Mouse (Mus musculus) common myeloid progenitor, adult 5-6 weeks (primary cell): ENCODE measurements at regions not wholly inside any gene's neighbourhood (a gene's known extent, or its start where the extent isn't known, plus 50 kb on each side); places are given as distances from the start of the nearest gene placed in this dataset.
"Not testable (repeated sequence)": the region's sequence is repeated elsewhere in the genome, so short reads cannot be mapped to it uniquely, and the experiment has no call there.

Experiments
- ATAC-seq: replicated peaks from 2 replicates; pipeline ENCODE4 v1.8.0; 2016; ENCODE audit warnings: low read depth, mild to moderate bottlenecking, moderate TSS enrichment, inconsistent platforms; ENCODE audit not compliant: poor library complexity, severe bottlenecking

- no peak for ATAC-seq
Measured at GRCm38 (mm10) chr11:114495520-114495921, 172.8 kb upstream of the Rpl38 start.

- ATAC-seq, result no peak
Measured at GRCm38 (mm10) chr11:114486455-114486854, 181.9 kb upstream of the Rpl38 start.

DNA sequence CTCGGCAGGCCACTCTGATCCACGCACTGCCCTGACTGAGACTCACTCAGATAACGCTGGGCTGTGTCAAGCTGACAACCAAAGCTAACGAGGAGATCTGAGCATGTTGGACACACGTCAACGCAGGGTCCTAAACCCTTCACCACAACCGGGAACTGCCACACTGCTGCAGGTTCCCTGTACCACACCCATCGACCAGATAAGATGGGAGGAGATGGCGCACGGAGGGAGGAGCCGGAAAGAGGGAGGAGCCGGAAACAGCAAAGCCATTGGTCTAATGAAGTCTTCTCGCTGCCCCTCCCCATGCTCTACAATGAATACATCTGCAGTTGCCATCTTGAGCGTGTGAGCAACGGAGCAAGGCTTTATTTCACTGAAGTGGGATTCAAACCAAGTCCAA is 182.9 kb upstream of the Rpl38 start:
- peak; percentile 59 for ATAC-seq

DNA sequence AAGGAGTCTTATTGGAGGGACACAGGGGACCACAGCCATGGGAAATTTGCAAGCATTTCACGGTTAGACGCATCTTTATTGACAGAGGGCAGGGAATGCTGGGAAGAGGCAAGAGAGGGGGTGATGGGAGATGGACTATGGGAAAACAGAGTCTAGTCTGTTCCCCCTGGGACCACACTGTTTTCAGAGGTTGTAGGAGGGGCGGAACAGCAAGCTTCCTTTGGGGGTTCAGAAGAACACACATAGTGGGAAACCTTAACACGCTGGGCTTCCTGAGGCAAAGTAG is 183.7 kb upstream of the Rpl38 start:
- no peak for ATAC-seq

DNA sequence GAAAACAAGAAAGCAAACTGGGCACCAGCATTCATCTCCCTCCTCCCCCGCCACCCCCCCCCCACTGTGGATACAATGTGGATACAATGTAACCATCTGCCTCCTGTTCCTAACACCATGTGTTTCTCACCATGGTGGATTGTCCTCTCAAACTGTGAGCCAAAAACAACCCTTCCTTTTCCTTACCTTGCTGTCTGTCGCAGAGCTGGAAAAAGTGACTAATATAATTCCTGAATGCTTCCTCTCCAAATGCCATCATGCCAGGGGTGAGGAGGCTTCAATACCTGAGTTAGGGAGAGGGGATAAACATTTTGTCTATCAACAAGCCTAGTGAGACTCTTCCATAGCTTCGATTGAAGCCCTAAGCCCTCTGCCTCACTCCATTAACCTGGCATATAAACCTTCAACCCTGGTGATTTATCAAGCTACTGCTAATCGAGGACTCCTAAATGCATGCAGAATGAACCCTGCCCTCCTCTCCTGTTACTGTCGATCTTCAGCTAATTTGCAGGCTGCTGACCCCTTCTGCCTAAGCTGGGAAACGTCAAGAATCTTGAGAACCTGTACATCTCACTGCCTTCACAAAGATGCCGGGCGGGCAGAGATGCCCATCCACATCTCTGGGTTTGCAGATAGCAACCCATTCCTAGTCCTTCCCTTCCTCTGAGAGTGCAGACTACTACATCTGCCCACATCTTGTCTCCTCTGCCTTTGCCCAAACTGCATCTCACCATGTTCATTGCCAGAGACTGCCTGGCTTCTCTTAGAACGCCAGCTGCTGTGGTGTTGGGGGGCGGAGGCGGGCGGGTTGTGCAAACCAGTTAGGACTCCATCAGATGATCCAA is 184.3 kb upstream of the Rpl38 start:
- no peak for ATAC-seq

DNA sequence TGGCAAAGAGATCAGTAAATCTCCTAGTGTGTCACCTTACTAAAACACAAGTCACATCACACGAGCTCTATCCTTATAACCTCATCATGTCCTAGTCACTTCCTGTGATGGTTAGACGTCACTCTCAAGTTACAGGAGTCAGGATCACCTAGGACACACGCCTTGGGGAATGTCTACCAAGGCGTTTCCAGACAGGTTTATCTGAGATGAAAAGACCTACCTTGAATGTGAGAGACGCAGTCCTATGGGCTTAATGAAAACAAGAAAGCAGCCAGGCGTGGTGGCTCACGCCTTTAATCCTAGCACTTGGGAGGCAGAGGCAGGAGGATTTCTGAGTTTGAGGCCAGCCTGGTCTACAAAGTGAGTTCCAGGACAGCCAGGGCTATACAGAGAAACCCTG is 185.0 kb upstream of the Rpl38 start:
- not testable (repeated sequence) for ATAC-seq

DNA sequence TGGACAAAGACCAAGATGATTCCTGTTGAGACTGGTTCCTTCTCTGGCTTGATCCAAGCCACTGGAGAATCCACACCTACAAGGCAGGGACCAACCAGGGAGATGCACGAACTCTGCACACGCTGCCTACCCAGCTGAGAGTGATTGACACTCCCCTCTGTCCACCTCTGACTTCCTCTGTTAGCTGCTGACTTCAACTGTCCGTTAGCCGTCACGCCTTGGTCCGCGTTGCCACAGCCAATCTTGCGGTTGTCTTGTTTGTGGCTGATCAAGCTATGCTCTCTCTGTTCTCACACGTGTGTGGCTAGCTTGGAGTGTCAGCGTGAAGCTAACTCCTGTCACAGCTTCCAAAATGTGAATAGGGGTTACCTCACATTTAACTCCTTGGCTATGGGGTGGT is 186.3 kb upstream of the Rpl38 start:
- no peak for ATAC-seq

GRCm38 (mm10) chr11:114481037-114481436 is 187.3 kb upstream of the Rpl38 start:
- no peak for ATAC-seq

GRCm38 (mm10) chr11:114480119-114480540 is 188.2 kb upstream of the Rpl38 start:
- no peak for ATAC-seq

DNA sequence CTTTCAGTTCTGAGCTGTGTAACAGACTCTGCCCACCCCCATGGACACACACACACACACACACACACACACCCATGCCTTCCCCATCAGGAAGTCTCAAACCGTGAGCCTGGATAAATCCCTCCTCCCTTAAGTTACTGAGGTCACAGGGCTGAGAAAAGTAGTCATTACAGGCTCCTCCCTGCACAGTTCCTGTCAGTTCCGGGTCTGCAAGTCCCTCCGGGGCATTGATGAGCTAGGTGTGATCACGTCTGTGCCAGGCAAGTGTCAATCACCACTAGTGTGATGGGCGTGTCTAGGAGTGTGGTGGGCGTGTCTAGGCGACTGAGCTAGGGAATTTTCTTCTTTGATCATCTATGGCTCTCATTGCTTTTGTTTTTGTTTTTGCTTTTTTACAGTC is 189.6 kb upstream of the Rpl38 start:
- 0 out of 2 replicates have a peak, but pooled peaks have one; percentile 45 for ATAC-seq

DNA sequence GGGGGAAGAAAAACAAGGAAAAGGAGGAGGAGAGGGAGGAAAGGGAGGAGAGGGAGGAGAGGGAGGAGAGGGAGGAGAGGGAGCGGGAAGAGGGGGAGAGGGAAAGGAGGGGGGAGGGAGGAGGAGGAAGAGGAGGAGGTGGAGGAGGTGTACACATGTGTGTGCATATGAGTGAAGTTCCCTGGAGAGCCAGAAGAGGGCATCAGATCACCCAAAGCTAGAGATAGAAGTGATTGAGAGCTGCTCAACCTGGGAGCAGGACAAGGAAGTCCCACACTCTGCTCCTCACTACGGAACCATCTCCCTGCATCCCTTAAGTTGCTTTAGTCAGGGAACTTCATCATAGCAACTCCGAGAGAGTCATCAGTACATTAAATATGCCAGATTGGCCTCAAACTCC is 191.0 kb upstream of the Rpl38 start:
- ATAC-seq, result peak; percentile 59; the same call in 1 of the 2 replicates

DNA sequence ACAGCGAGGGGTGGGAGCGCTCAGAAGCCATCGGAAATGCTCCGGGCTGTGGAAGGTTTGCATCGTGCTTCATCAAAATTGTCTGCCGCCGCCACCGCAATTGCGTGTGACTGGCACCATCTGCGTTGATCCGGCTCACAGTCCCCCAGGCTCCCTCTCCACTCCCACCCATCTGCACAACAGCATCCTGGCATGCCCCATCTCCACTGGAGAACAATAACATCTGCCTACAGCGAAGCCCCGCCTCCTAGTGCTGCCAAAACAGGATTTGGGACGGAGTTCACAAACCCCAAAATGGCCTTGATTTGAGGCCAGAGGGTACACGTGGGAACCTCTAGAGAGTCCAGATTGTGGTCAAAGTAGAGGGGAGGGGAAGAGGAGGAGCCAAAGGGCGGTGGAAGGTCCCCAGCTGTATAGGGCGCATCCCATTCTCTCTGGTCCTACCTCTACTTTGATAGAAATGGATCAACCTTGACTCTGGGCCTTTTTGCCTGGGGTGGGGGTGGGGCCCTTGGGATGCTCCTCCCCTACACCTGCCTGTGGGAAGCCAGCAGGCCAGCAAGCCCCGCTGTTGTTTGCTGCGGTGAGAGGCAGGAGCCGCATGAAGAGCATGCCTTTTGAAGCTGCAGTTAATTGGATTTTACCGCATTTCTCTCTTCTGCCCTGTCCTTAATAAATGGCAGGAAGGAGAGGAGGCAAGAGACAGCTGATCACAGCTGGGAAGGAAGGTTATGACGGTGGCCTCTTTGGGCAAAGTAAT is 195.6 kb upstream of the Rpl38 start:
- ATAC-seq, result peak; percentile 19

DNA sequence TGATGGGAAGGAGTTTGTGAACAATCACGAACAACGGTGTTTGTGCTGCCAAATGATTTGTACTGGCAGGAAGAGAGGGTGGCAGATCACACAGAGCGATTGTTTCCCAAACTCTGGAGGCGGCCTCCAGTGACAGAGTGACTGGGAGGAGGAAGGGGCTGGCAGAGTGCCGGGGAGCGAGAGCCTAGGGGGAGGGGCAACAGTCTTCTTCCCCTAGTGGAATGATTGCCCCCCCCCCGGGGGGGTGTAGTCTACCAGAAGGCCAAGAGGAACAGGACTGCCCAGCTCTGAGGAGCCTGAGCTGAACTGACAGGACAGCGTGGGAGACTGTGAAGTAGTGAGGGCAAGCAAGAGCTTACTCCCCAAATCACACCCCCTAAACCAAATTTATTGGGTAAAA is 199.9 kb upstream of the Rpl38 start:
- ATAC-seq, result peak; percentile 58

GRCm38 (mm10) chr11:114467803-114468202 is 200.5 kb upstream of the Rpl38 start:
- no peak for ATAC-seq

DNA sequence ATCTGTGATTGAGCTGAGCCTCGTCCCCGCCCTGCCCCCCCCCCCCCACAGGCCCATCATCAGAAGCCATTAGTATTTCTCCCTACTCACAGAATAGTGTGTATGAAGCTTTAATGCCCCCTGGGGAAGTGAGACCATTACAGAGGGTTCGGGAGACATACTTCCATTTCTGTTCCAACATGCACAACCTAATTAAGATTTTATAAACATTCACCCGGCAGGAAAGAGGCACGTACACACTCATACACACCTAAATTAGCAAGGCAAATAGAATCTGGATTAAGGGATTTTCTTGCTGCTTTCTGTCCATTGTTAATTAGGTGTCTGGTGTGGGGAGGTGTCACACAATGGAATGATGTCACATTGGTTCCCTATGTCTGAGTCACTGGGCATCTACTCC is 202.8 kb upstream of the Rpl38 start:
- ATAC-seq, result no peak

- peak; percentile 99 for ATAC-seq
Measured at GRCm38 (mm10) chr11:114462755-114463374, 205.5 kb upstream of the Rpl38 start.

- ATAC-seq, result peak; percentile 62
Measured at GRCm38 (mm10) chr11:114454876-114455330, 213.4 kb upstream of the Rpl38 start.

GRCm38 (mm10) chr11:114448776-114449401 is 219.4 kb upstream of the Rpl38 start:
- ATAC-seq, result no peak

- no peak for ATAC-seq
Measured at GRCm38 (mm10) chr11:114447461-114447847, 220.9 kb upstream of the Rpl38 start.

- ATAC-seq, result peak; percentile 90
Measured at GRCm38 (mm10) chr11:114446617-114447460, 221.5 kb upstream of the Rpl38 start.
